Mouse (Mus musculus) megakaryocyte, embryonic 14.5 days (primary cell): ENCODE results near the gene Il3.

Experiments used
- FLI1 ChIP-seq: IDR thresholded peaks from 2 replicates; pipeline ENCODE4 v1.6.1; 2012; ENCODE audit warnings: low read length, inconsistent platforms, mixed read lengths
- GATA1 ChIP-seq: IDR thresholded peaks from 3 replicates; pipeline ENCODE4 v1.6.1; 2012; ENCODE audit warnings: mixed read lengths, low read length, inconsistent platforms, borderline replicate concordance

DNA sequence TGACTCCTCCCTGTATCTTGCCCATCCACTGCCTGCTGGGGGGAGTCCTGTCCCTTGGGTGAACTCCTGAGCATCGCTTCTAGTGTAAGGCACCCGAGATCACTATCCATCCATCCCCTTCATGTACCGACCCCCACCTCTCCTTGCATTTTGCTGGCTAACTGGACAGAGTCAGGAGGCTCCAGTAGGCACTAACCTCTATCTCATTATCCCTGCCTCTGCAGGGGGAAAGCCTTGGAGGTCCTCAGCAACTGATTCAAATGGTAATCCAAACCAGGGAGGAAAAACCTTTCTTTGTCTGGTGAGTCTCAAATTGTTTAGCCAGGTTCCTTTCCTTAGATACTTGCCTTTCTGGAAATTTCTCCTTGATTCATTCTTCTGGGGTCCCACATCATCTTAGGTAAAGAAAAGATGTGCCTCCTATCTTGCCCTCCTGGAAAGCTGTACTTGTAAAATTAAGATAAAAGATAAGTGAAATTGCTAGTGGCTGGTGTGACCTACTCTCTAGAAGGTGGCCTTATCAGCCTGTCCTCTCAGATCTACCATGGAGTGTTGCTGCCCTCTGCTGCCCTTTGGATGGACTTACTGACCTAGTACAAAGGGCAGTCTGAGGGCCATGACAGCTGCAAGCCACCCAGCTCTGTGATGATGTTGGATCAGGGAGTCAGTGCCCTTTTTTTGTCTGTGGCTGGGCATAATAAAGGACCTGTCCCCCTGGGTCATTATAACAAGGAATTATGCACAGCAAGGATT is 10.3 kb downstream of the Il3 start:
- TF ChIP-seq GATA1 (no peak), FLI1 (no peak)
